Comparison of ENCODE assay signal across 8 mouse cellular contexts in the genomic region with DNA sequence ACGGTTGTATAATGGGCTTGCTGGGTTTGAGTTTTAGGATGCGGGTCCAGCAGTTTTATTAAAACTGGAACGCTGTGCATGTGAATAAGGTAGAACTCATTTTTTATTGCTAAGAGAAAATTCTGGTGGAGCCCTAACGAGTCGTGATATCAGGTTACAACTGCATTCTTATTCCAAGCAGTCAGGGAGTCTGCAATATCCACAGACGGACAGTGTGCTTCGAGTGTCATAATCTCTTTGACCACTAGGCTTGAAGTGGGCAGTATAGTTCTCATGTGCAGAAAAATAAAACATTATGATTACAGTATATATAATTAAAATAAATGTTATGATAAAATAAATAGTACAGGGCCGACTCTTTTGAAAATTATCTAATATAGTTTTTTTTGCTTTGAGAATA. TPM values are rescaled to one million over a fixed set of nuclear protein-coding genes. Genes with fewer than 3 reads are reported as not detected.
DNase-seq lines count a peak whose midpoint lies in the region; ATAC-seq and TF ChIP-seq lines count a peak whose summit lies in the region.

No protein-coding gene starts in this region.

- TF ChIP-seq CTCF in intestine, postnatal 0 days (IDR thresholded peaks at IDR 0.05; ENCODE audit: low read depth), result peak; percentile 74
- peak; percentile 76 for TF ChIP-seq CTCF in kidney, postnatal 0 days (IDR thresholded peaks at IDR 0.05; ENCODE audit: low read depth)

- 26% methylated on average over 8 of the region's 8 CpGs for WGBS in intestine, postnatal 0 days
- WGBS in intestine, embryonic 15.5 days, result 25% methylated on average over 8 of the region's 8 CpGs
- WGBS in kidney, postnatal 0 days, result 20% methylated on average over 8 of the region's 8 CpGs
- 19% methylated on average over 8 of the region's 8 CpGs for whole genome bisulfite sequencing in neural tube, embryonic 15.5 days

- no peak for ATAC-seq in intestine, postnatal 0 days
- no peak for ATAC-seq in intestine, embryonic 15.5 days
- ATAC-seq in kidney, postnatal 0 days (replicated peaks; ENCODE audit: low FRiP score, low read depth), result no peak
- ATAC-seq in neural tube, embryonic 15.5 days (ENCODE audit: low FRiP score), result no peak

- 0 out of 2 replicates have a peak, but pooled peaks cover 3% of the 10 kb centered on the region for H3K4me1 ChIP-seq in intestine, postnatal 0 days (replicated peaks; ENCODE audit: control insufficient read depth, insufficient read depth, low read length)
- H3K4me1 ChIP-seq in intestine, embryonic 15.5 days (replicated peaks), result peaks cover 6% of the 10 kb centered on the region; the same call in 1 of the 2 replicates
- H3K4me1 ChIP-seq in kidney, postnatal 0 days (replicated peaks; ENCODE audit: insufficient read depth, low read length), result no peaks in the 10 kb centered on the region
- H3K4me1 ChIP-seq in neural tube, embryonic 15.5 days, result peaks cover 18% of the 10 kb centered on the region

- H3K27me3 ChIP-seq in intestine, postnatal 0 days (replicated peaks; ENCODE audit: control insufficient read depth, insufficient read depth, low read length), result no peaks in the 10 kb centered on the region
- no peaks in the 10 kb centered on the region for H3K27me3 ChIP-seq in intestine, embryonic 15.5 days (replicated peaks)
- H3K27me3 ChIP-seq in kidney, postnatal 0 days (ENCODE audit: insufficient read depth, low read length), result no peaks in the 10 kb centered on the region
- no peaks in the 10 kb centered on the region for H3K27me3 ChIP-seq in neural tube, embryonic 15.5 days (replicated peaks)

- peak; percentile 70 for DNase-seq in ES-CJ7 (ENCODE audit: low read depth, low spot score)
- peak; percentile 66 to 67 for DNase-seq in cerebellum, postnatal 14 days
- DNase-seq in kidney, postnatal 0 days (ENCODE audit: low spot score), result peak; percentile 90
- no peak for DNase-seq in right cerebral cortex, postnatal 14 days
- DNase-seq in right cerebral cortex, postnatal 36 days (ENCODE audit: low spot score in 2 of 2), result no peak

- H3K27ac ChIP-seq in intestine, postnatal 0 days (ENCODE audit: low read depth, low read length), result no peak overlapping the region
- H3K27ac ChIP-seq in intestine, embryonic 15.5 days, result no peak overlapping the region
- H3K27ac ChIP-seq in kidney, postnatal 0 days, result no peak overlapping the region
- H3K27ac ChIP-seq in neural tube, embryonic 15.5 days (replicated peaks), result no peak overlapping the region

- no peak overlapping the region for H3K4me3 ChIP-seq in intestine, postnatal 0 days (ENCODE audit: low read depth, low read length)
- no peak overlapping the region for H3K4me3 ChIP-seq in intestine, embryonic 15.5 days (replicated peaks)
- no peak overlapping the region for H3K4me3 ChIP-seq in kidney, postnatal 0 days (replicated peaks; ENCODE audit: low read depth, low read length)
- H3K4me3 ChIP-seq in neural tube, embryonic 15.5 days (replicated peaks), result peak overlapping the region; percentile 17

- peak overlapping the region; percentile 30; the same call in 1 of the 2 replicates for H3K4me2 ChIP-seq in intestine, postnatal 0 days (replicated peaks; ENCODE audit: low read depth)
- H3K4me2 ChIP-seq in intestine, embryonic 15.5 days (replicated peaks), result no peak overlapping the region
- H3K4me2 ChIP-seq in kidney, postnatal 0 days (ENCODE audit: low read length), result no peak overlapping the region
- peak overlapping the region; percentile 98 for H3K4me2 ChIP-seq in neural tube, embryonic 15.5 days

- no peaks in the 10 kb centered on the region for H3K9me3 ChIP-seq in intestine, postnatal 0 days (ENCODE audit: control insufficient read depth)
- no peaks in the 10 kb centered on the region for H3K9me3 ChIP-seq in intestine, embryonic 15.5 days
- H3K9me3 ChIP-seq in kidney, postnatal 0 days (replicated peaks; ENCODE audit: low read length), result no peaks in the 10 kb centered on the region
- no peaks in the 10 kb centered on the region for H3K9me3 ChIP-seq in neural tube, embryonic 15.5 days (replicated peaks)

- H3K9ac ChIP-seq in intestine, postnatal 0 days (ENCODE audit: low read depth, low read length), result no peak overlapping the region
- no peak overlapping the region for H3K9ac ChIP-seq in intestine, embryonic 15.5 days
- no peak overlapping the region for H3K9ac ChIP-seq in kidney, postnatal 0 days (ENCODE audit: low read depth, low read length)
- no peak overlapping the region for H3K9ac ChIP-seq in neural tube, embryonic 15.5 days (replicated peaks)

- no peaks in the 10 kb centered on the region for H3K36me3 ChIP-seq in intestine, postnatal 0 days (ENCODE audit: control insufficient read depth, insufficient read depth)
- no peaks in the 10 kb centered on the region for H3K36me3 ChIP-seq in intestine, embryonic 15.5 days
- no peaks in the 10 kb centered on the region for H3K36me3 ChIP-seq in kidney, postnatal 0 days (ENCODE audit: insufficient read depth, low read length)
- H3K36me3 ChIP-seq in neural tube, embryonic 15.5 days, result no peaks in the 10 kb centered on the region

RNA-seq across cellular contexts. Expression of gene Hivep2, which starts 3.1 kb away (rescaled TPM):
- polyA plus RNA-seq in intestine, postnatal 0 days (2015; fragmentation: Nextera tagmentation; extraction: Ambion mirVana), result 3.5 and 3.8 TPM in 2 replicates
- polyA plus RNA-seq in intestine, embryonic 15.5 days (2015; fragmentation: Nextera tagmentation; extraction: Ambion mirVana), result 3.6 and 5.2 TPM in 2 replicates
- polyA plus RNA-seq in kidney, postnatal 0 days (2015; fragmentation: Nextera tagmentation; extraction: Ambion mirVana), result 3.4 and 4.2 TPM in 2 replicates
- polyA plus RNA-seq in neural tube, embryonic 15.5 days (2015; fragmentation: Nextera tagmentation; extraction: Ambion mirVana), result 10.4 and 11.7 TPM in 2 replicates

Comparison
In these comparisons a context has a peak if more than half of its experiments do, and no peak if none do; other contexts are left out.
1. H3K4me2 ChIP-seq: peak in intestine, postnatal 0 days (single experiment) and neural tube, embryonic 15.5 days (single experiment); none in intestine, embryonic 15.5 days (single experiment) and kidney, postnatal 0 days (single experiment).
2. DNase-seq: peak in ES-CJ7 (single experiment), cerebellum, postnatal 14 days (2 of 2) and kidney, postnatal 0 days (single experiment); none in right cerebral cortex, postnatal 14 days (single experiment) and right cerebral cortex, postnatal 36 days (0 of 2).